Mouse (Mus musculus) spleen, postnatal 14 days (tissue): ENCODE data around the gene Mga.

Source experiments
- DNase-seq, 2 experiments: peaks; one replicate each; pipeline ENCODE4 v3.0.0; 2021 to 2022; ENCODE audit warnings: low spot score in 2 of 2

Gene Mga

DNA sequence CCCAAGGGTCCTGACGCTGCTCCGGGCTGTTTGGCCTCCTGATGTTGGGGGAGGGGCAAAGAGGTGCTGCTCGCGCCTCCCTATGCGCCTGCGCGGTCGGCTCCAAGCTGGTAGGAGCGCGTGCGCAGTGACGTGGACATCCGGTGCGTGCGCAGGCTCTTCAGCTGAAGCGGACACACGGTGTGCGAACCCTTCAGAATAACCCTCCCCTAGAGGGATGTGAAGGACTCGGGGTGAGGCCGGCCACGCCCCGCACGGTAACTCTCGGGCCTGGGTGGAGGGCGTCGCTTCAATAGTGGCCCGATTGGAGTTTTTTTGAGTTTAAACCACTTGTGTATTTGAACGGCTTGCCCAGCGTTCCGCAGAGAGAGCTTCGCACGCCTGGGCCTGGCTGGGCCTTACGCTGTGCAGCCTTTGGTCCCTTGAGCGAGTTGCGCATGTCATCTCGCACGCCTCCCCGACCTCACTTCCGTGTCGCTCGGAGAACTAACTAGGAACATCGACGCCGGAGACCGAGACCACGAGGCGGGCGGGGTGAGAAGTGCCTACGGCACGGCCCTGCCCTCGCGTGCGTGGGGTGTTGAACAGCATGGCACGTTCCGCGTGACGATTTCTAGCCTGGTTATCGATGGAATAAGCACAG, at the start of gene Mga:
Gene Mga (plus strand): TSS at position 139 of the 643 bp plus-strand sequence.
- DNase-seq = peak; percentile 92 to 95

DNA sequence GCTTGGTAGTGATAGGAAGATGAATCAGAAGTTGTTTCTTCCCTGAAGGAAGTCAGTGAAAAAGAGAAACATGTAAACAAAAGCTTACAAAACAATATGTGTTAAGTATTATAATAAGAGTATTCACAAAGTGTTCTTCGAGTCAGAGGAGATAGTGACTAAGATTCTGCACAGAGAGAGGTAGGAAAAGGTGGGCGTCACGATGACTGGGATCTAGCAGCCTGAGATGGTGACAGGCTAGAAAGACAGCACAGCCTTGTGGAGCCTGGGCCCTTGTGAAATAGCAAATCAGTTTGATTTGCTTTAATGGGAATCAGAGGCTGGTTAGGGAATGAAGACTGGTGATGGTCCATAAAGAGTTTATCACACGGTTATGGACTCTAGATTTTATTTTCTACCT, 43.2 kb upstream of the Mga start:
- no peak for DNase-seq

- DNase-seq = no peak
Observed at GRCm38 (mm10) chr2:119855310-119855850, 41.6 kb upstream of the Mga start.

- no peak for DNase-seq
Observed at GRCm38 (mm10) chr2:119857341-119857740, 39.7 kb upstream of the Mga start.

DNA sequence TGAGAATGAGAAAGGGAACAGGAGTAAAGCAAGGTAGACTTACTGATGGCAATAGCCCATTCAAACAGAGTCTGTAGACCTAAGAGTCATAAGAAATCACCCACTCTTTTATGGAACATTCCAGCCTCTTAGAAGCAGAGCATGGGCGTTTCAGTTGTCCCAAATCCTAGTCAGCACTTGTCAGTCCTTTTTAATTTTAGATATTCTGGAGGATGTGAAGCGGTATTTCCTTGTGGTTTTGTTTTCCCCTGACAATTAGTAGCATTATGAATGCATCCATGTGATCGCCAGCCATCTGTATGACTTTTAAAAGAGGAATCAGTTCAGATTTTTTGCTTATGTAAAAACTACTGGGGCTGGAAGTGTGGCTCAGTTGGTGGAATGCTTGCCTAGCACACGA, 32.5 kb upstream of the Mga start:
- no peak for DNase-seq

DNA sequence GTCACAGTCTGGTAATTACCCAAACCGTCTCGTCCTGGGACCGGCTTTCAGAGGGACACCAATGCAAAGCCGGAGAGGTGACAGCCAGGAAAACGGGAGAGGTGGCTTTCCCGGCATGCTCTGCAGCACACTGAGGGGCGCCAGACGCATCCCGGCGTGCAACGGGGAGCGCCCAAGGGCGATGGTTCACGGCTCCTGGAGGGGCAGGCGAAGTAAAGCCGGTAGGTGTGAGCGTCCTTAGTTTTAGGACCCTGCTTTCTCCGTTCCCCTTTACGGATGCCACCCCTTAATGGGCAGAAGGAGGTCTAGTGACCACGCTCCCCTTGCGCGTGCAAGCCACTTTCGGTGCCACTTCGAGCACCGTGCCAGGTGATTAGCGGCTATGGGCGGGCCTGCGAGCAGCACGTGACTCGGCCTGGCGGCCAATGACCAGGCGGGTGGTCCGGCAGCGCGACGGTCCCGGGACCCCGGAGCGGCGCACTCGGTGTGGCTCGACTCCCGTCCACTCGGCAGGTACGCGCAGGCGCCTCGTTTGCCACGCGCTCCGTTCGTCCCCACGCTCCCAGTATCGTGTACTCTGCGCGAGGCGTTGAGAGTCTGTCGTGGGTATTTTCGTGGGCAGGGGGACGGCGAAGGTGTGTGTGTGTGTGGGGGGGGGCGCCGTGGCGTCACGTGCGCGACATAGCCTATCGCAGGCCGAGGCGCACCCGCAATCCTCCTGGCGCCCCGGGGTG, 24.5 kb upstream of the Mga start:
- DNase-seq = peak; percentile 35 to 40

- peak; percentile 47 to 57 for DNase-seq
Observed at GRCm38 (mm10) chr2:119873105-119873464, 23.9 kb upstream of the Mga start.

GRCm38 (mm10) chr2:119875981-119876380, 21.0 kb upstream of the Mga start:
- no peak for DNase-seq

DNA sequence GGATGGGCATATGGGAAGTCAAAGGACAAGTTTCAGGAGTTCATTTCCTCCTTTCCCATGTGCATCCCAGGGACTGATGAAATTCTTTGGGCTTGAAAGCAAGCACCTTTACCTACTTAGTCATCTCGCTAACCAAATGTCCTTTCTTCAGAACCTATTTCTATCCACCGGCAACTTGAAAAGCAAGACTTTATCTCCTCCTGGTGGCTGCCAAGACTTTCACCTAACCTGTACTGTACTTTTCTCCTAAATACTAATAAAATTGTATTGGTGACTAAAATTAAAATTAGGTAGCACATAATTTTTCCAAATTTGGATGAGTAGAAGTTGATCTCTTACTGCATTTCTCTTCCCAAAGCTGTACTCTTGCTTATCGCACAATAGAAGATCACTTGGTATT, 9.8 kb upstream of the Mga start:
- no peak for DNase-seq

DNA sequence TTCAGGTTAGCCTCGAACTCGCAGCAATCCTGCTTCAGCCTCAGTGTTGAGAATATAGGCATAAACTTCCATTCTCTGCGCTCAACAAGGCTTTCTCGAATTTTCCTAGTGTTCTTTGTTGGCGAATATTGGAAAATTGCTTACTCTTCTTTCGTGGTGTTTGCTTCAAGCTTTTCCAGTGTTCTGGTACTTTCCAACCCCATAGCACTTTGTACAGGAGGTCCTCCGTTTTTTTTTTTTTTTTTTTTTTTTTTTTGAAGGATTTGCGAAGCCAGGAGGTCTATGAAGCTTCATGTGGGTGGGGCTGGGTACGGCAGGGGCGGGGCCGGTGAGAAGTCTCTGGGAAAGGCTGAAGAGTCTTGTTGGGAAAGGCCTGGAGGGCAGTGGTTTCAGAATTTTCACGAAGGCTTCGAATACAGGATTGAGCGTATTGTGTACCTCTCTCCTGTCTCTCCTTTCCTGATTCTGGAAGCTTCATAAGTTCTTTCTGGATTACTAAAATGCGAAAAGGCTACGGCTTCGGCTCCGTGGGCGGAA, 407 bp upstream of the Mga start:
- DNase-seq = no peak

DNA sequence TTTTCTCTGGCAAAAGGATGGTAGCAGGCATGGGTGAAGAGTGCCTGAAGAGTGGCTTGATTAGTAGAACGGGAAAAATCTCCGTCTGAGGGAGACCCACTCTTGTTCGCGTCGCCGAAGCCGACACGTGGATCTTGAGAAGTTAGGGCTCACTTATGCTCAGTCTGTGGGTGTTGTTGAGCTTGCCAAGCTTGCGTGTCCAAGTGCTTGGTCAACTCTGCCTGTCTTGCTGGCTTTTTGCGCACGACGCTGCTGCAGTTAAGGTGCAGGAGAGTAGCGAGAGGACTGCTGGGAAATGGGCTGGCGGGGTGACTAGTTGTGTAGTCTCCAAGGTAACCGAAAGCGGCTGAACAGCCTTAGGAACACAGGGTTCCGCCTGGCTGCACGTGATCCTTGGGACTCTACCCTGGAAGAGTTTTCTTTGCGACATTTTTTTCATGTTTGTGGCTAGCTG, 1.1 kb downstream of the Mga start:
- DNase-seq = peak; percentile 14 to 27

DNA sequence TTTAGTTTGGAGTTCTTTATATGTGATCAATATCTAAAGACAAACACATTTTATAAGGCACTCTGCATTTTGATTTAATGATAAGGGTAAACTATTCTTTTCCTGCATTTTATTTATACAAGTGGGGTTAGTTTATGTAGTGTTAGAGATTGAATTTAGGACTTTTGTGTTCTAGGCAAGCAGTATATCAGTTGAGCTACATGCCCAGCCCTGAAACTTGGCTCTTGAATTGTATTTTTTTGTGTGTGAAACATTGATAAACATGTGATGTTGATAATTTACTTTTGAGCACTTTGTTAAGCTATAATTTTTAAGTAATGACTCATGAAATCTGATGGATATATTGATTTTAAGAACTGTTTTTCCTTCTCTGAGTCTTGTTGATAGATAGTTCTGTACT, 19.0 kb downstream of the Mga start:
- no peak for DNase-seq

GRCm38 (mm10) chr2:119917631-119918369, 20.8 kb downstream of the Mga start:
- DNase-seq = no peak

DNA sequence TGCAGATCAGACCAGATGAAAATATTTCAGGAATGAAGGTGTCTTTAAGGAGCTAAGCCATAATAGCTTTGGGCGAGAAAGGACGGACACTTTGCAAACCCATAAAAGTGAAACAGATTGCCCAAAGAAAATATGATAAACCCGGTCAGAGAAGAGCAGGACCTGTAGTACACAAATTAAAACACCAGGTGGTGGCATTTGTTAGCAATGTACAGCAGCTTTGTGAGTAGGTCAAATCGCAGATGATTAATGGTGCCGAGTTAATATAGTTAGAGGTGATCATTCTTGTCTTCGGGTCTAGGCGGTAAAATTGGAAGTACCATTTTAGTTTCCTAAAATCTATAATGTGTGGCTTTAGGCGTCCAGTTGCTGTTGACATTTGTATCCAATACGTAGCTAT, 73.5 kb downstream of the Mga start:
- DNase-seq = peak in 1 of 2 experiments; percentile 31

- no peak for DNase-seq
Observed at GRCm38 (mm10) chr2:119971316-119971715, 74.3 kb downstream of the Mga start.

- peak; percentile 89 to 94 for DNase-seq
Observed at GRCm38 (mm10) chr2:119971837-119972536, 75.0 kb downstream of the Mga start.

GRCm38 (mm10) chr2:119972537-119972879, 75.5 kb downstream of the Mga start, which contains the start of gene Mapkbp1:
Gene Mapkbp1, plus strand, starts transcription at chr2:119972699.
- DNase-seq = no peak

- no peak for DNase-seq
Observed at GRCm38 (mm10) chr2:119980343-119980986, 83.4 kb downstream of the Mga start.

- no peak for DNase-seq
Observed at GRCm38 (mm10) chr2:119981631-119982030, 84.6 kb downstream of the Mga start.

DNA sequence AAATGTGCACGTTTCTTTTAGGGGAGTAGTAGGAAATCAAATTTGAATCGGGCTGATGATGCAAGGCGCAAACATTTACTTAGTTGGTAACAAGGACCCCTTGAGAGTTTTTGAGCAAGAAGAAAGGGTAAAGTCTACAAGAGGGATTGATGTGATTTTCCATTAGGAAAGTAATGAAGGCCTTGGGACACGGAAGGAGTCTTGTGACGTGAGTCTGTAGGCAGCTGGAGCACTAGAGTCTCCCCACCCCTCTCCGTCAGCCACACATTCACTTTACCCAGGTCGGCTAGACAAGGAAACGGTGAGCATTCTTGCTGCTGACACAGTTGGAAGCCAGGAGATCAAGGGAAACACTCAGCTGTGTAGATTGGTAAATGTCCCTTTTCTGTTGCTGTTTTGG, 88.8 kb downstream of the Mga start:
- DNase-seq = no peak

DNA sequence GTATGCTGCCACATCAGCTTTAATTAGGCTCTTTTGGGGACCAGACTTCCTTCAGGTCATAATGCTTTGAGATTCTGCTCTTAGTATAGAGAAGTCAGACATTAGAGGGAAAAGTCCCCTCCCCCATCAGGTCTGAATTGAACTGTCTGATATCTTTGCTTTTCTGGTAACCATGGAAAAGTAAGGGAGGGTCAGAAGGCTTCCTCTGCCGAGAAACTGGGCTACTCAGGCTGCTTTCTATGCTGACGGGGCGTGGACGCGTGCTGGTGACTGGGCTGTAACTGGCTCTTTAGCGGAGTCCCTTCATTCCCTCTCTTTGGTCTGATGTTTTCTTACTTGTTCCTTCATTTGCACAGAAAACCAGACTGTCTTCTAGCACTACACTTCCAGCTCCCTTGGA, 89.3 kb downstream of the Mga start:
- no peak for DNase-seq
